Mouse (Mus musculus): ENCODE measurements around the gene Enox1. TPM values are rescaled to one million over a fixed set of nuclear protein-coding genes. Genes with fewer than 3 reads are reported as not detected.

Enox1 gene
- polyA plus RNA-seq, 1 experiment: 1.1 TPM

DNA sequence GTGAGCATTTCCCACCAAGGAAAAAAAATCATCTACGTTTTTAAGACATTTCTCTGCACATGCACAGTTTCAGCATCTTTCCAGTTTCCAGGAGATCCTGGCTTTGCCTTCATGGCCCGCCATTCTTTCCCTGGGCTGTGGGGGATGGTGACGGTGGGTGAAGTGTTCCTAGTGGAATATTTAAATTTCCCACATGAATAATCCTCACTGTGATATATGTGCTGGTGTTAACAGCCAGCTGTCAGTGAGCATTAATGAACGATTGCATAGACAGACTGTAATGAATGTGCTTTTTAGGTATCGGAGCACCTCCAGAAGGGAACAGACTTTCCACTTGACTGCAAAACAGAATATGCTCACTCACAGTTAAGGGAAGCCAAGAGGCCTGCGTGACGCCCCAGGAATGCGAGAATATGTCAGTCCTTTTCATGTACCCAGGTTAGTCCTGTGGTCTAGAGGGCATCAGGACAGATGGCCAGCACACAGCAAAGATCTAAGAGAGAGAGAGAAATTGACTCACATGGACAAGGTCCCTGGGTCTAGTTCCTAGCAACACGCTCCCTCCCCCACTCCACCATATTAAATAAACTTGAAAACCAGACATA, 558.5 kb downstream of the Enox1 start:
- Histone ChIP-seq H3K36me3 (ENCODE audit: control insufficient read depth, insufficient read depth, low read length) (no peaks in the 10 kb centered on the region), H3K27ac (ENCODE audit: insufficient read depth, low read depth, low read length) (no peak overlapping the region), H3K27me3 (replicated peaks; ENCODE audit: control insufficient read depth, insufficient read depth, low read length) (no peaks in the 10 kb centered on the region), H3K4me1 (ENCODE audit: control insufficient read depth, insufficient read depth, low read length) (no peaks in the 10 kb centered on the region), H3K4me3 (ENCODE audit: insufficient read depth, low read depth, low read length) (no peak overlapping the region)
- DNase-seq: no peak
- TF ChIP-seq POLR2A (IDR thresholded peaks at IDR 0.05; ENCODE audit: low read depth, low read length): no peak
- no peak for TF ChIP-seq CTCF (conservative IDR thresholded peaks at IDR 0.05; ENCODE audit: insufficient read depth, insufficient read length, low read depth, low read length)
- 65% methylated on average over 9 of the region's 9 CpGs for WGBS

DNA sequence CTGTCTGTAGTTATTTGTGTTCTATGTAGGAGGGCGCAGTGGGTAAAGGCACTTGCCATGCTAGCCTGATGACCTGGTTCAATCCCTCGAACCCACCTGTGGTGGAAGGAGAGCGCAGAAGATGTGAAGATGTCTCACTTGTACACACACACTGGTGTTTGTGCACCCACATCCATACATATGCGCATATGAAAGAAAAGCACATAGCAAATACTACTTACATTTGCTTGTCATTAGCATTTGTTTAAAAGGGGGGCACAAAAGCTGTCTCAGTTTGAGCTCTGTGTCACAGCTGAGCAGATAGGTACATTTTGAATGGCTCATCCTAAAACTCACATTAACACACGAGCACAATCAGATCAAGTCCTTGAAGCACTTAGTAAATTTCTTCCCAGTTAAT, 560.4 kb downstream of the Enox1 start:
- no peak overlapping the region for H3K27ac ChIP-seq (ENCODE audit: insufficient read depth, low read depth, low read length)
- 94% methylated on average over 5 of the region's 5 CpGs for WGBS
- H3K4me1 ChIP-seq (ENCODE audit: control insufficient read depth, insufficient read depth, low read length): no peaks in the 10 kb centered on the region
- H3K36me3 ChIP-seq (ENCODE audit: control insufficient read depth, insufficient read depth, low read length): no peaks in the 10 kb centered on the region
- H3K27me3 ChIP-seq (replicated peaks; ENCODE audit: control insufficient read depth, insufficient read depth, low read length): no peaks in the 10 kb centered on the region
- DNase-seq: no peak
- H3K4me3 ChIP-seq (ENCODE audit: insufficient read depth, low read depth, low read length): no peak overlapping the region
- no peak for TF ChIP-seq POLR2A (IDR thresholded peaks at IDR 0.05; ENCODE audit: low read depth, low read length)
- no peak for TF ChIP-seq CTCF (conservative IDR thresholded peaks at IDR 0.05; ENCODE audit: insufficient read depth, insufficient read length, low read depth, low read length)

DNA sequence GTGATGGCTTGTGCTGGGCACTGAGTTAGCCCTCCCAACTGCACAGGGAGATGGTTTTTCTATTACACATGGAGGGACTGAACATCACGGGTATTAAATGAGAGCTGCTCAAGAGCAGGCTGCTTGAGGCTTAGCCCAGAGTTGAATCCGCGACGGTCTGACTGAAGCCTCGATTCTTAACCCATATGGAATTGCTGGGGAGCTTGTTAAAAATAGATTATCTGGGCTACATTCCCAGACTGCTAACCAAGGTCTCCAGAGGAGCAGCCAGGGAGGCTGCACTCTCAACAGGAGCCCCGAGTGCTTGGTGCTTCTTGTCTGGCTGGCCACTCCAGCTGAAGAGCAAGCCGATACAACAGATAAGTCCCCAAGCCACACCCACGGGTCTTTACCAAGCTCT, 562.3 kb downstream of the Enox1 start:
- H3K4me1 ChIP-seq (ENCODE audit: control insufficient read depth, insufficient read depth, low read length): no peaks in the 10 kb centered on the region
- no peaks in the 10 kb centered on the region for H3K27me3 ChIP-seq (replicated peaks; ENCODE audit: control insufficient read depth, insufficient read depth, low read length)
- no peaks in the 10 kb centered on the region for H3K36me3 ChIP-seq (ENCODE audit: control insufficient read depth, insufficient read depth, low read length)
- H3K27ac ChIP-seq (ENCODE audit: insufficient read depth, low read depth, low read length): no peak overlapping the region
- no peak overlapping the region for H3K4me3 ChIP-seq (ENCODE audit: insufficient read depth, low read depth, low read length)
- TF ChIP-seq CTCF (conservative IDR thresholded peaks at IDR 0.05; ENCODE audit: insufficient read depth, insufficient read length, low read depth, low read length) (no peak), POLR2A (IDR thresholded peaks at IDR 0.05; ENCODE audit: low read depth, low read length) (no peak)
- no peak for DNase-seq
- 78% methylated on average over 8 of the region's 8 CpGs for WGBS

DNA sequence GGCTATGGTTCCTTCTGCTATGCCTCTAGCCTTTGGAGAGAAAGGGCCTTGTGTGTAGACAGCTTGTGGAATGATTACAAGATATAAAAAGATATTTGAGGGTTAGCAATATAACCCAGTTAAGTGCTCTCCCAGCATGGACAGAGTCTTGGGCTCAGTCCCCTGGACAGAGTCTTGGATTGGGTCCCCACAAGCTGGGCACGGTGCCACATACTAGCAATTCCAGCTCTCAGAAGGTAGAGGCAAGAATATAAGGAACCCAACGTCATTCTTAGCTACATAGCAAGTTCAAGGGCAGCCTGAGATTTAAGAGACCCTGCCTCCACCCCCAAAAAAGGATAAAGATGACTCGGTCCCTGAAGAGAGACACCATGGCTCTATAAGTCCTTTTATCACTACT, 581.5 kb downstream of the Enox1 start:
- H3K27ac ChIP-seq (ENCODE audit: insufficient read depth, low read depth, low read length): no peak overlapping the region
- WGBS: 69% methylated on average over 3 of the region's 3 CpGs
- no peak for DNase-seq
- TF ChIP-seq CTCF (conservative IDR thresholded peaks at IDR 0.05; ENCODE audit: insufficient read depth, insufficient read length, low read depth, low read length): no peak
- TF ChIP-seq POLR2A (IDR thresholded peaks at IDR 0.05; ENCODE audit: low read depth, low read length): no peak
- H3K27me3 ChIP-seq (replicated peaks; ENCODE audit: control insufficient read depth, insufficient read depth, low read length): no peaks in the 10 kb centered on the region; the same call in 1 of the 2 replicates
- no peaks in the 10 kb centered on the region for H3K4me1 ChIP-seq (ENCODE audit: control insufficient read depth, insufficient read depth, low read length)
- no peaks in the 10 kb centered on the region for H3K36me3 ChIP-seq (ENCODE audit: control insufficient read depth, insufficient read depth, low read length)
- H3K4me3 ChIP-seq (ENCODE audit: insufficient read depth, low read depth, low read length): no peak overlapping the region

DNA sequence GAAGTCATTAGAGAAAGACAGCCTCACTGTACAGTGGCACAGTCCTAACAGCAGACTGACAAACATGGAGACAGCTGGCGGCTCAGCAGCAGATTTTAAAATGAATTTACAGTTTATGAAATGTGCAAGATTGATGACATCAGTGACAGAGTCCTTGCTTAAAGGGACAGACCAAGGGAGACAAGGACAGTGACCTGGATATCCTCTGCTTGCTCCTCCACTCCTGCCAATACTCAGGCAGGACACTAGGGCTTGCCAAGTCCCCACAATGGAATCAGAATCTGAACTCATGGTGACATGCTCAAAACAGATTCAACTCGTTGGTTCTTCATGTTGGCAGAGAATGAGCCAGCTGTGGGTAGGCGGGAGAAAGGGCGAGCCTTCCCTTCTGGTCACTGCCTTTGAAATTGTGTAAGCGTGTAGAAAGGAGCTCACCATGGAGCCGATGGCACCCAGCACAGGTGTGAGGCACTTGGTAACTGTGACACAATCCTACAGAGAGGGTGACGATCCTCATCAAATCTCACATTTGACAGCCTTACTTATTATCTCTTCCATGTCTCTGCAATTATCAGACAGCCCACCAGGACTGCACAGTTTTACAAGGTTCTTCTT, 582.3 kb downstream of the Enox1 start:
- H3K4me1 ChIP-seq (ENCODE audit: control insufficient read depth, insufficient read depth, low read length): no peaks in the 10 kb centered on the region
- no peak overlapping the region for H3K27ac ChIP-seq (ENCODE audit: insufficient read depth, low read depth, low read length)
- H3K4me3 ChIP-seq (ENCODE audit: insufficient read depth, low read depth, low read length): no peak overlapping the region
- H3K27me3 ChIP-seq (replicated peaks; ENCODE audit: control insufficient read depth, insufficient read depth, low read length): no peaks in the 10 kb centered on the region; the same call in 1 of the 2 replicates
- no peaks in the 10 kb centered on the region for H3K36me3 ChIP-seq (ENCODE audit: control insufficient read depth, insufficient read depth, low read length)
- 77% methylated on average over 7 of the region's 7 CpGs for WGBS
- DNase-seq: peak; percentile 5
- TF ChIP-seq CTCF (conservative IDR thresholded peaks at IDR 0.05; ENCODE audit: insufficient read depth, insufficient read length, low read depth, low read length) (no peak), POLR2A (IDR thresholded peaks at IDR 0.05; ENCODE audit: low read depth, low read length) (no peak)

DNA sequence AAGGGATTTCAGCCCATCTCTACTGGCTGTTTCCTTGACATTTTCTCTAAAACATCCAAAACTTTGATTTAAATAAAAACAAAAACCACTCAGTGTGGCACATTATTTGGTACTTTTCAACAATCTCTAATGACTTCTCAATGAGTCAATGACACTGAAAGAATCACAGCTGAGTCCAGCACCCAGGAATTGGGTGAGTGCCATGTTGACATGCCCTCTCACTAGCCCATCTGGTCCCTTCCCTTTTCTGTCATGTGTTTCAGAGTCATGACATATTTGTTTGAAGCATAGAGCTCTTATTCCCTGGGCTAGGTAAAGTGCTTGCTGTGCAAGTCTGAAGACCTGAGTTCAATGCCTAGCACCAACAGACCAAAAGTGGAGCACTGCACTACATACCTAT, 582.8 kb downstream of the Enox1 start:
- DNase-seq: no peak
- H3K36me3 ChIP-seq (ENCODE audit: control insufficient read depth, insufficient read depth, low read length): no peaks in the 10 kb centered on the region
- no peaks in the 10 kb centered on the region; the same call in 1 of the 2 replicates for H3K27me3 ChIP-seq (replicated peaks; ENCODE audit: control insufficient read depth, insufficient read depth, low read length)
- no peak for TF ChIP-seq POLR2A (IDR thresholded peaks at IDR 0.05; ENCODE audit: low read depth, low read length)
- TF ChIP-seq CTCF (conservative IDR thresholded peaks at IDR 0.05; ENCODE audit: insufficient read depth, insufficient read length, low read depth, low read length): no peak
- H3K27ac ChIP-seq (ENCODE audit: insufficient read depth, low read depth, low read length): no peak overlapping the region
- H3K4me1 ChIP-seq (ENCODE audit: control insufficient read depth, insufficient read depth, low read length): no peaks in the 10 kb centered on the region
- no peak overlapping the region for H3K4me3 ChIP-seq (ENCODE audit: insufficient read depth, low read depth, low read length)

DNA sequence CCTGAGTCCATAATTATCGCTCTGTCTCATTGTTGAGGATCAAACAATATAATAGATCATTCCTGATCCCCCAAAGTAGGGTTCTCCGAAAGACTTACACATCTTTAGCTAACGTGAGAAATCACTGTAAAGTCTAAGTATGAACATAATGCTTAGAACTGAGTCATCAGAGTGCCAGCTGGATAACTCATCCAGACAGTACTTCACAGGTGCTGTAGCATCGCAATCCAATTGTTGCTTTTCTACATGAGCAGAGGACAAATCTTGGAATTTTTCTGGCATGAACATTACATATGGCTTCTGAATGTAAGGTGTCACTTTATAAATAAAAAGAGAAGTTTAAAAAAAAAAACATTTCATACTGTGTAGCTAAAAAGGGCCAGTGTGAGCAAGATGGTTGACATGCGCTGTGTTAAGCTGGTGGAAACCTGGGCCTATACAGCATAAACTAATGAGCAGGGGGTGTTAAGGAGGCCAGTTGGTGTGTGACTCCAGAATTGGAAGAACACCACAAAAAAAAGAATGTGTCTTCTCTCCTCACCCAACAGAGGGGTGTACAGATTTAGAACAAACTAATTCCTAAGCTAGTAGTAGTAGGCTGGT, 588.2 kb downstream of the Enox1 start:
- WGBS: 95% methylated on average over 5 of the region's 5 CpGs

More for the DNA sequence above, 588.2 kb downstream of the Enox1 start:
- H3K36me3 ChIP-seq (ENCODE audit: control insufficient read depth, insufficient read depth, low read length): no peaks in the 10 kb centered on the region
- H3K4me1 ChIP-seq (ENCODE audit: control insufficient read depth, insufficient read depth, low read length): no peaks in the 10 kb centered on the region
- no peak overlapping the region for H3K4me3 ChIP-seq (ENCODE audit: insufficient read depth, low read depth, low read length)
- TF ChIP-seq CTCF (conservative IDR thresholded peaks at IDR 0.05; ENCODE audit: insufficient read depth, insufficient read length, low read depth, low read length) (no peak), POLR2A (IDR thresholded peaks at IDR 0.05; ENCODE audit: low read depth, low read length) (no peak)
- DNase-seq: no peak
- no peaks in the 10 kb centered on the region for H3K27me3 ChIP-seq (replicated peaks; ENCODE audit: control insufficient read depth, insufficient read depth, low read length)
- no peak overlapping the region for H3K27ac ChIP-seq (ENCODE audit: insufficient read depth, low read depth, low read length)

All from kidney, adult 2 months (tissue).